Mouse (Mus musculus): ENCODE results near the gene Cib4. TPM values are rescaled to one million over a fixed set of nuclear protein-coding genes. Genes with fewer than 3 reads are reported as not detected.

The Cib4 gene
- polyA plus RNA-seq, 2 experiments = not detected

DNA sequence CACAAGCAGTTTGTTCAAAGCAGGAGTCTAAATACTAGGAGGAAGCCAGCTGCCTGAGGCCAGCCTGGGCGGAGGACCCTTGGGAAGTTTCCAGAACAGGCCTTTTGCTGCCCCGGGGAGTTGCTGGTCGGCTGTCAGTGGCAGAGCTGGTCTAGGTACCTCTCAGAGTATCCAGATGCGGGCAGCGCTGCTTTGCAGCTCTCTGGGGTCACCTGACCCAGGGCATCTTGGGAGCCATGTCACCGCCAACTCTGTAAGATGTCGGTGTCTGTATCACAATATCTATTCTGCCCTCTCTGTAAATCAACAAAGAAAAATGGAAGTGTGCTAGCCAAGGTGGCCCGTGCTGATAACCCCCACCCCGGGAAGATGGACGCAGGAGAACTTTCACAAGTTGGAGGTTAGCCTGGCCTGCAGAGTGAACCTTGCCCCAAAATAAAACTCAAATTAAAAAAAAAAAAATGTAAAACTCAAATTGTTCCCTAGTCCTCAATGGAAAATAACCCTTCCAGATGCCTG, 25.4 kb downstream of the Cib4 start:
- peaks cover 11 to 29% of the 10 kb centered on the region in 2 experiments for H3K4me1 ChIP-seq (replicated peaks; ENCODE audit: control insufficient read depth in 2 of 2, insufficient read depth in 2 of 2, low read length in 1 of 2)
- ATAC-seq (ENCODE audit: insufficient read depth) (peak; percentile 46; the same call in 1 of the 2 replicates), DNase-seq (ENCODE audit: low read depth in 3 of 3, low spot score in 3 of 3) (peak; percentile 14 to 24 (median 22))
- no peaks in the 10 kb centered on the region for H3K9me3 ChIP-seq (ENCODE audit: control insufficient read depth, low read length)
- H3K27me3 ChIP-seq (ENCODE audit: control insufficient read depth, insufficient read depth, low read length) = no peaks in the 10 kb centered on the region
- no peak overlapping the region for H3K4me3 ChIP-seq (ENCODE audit: insufficient read depth in 1 of 2, low read depth in 2 of 2, low read length in 2 of 2)
- H3K9ac ChIP-seq (replicated peaks) = no peak overlapping the region
- WGBS (ENCODE audit: insufficient replicate concordance) = 45% methylated on average over 10 of the region's 10 CpGs
- no peak overlapping the region for H3K4me2 ChIP-seq (ENCODE audit: low read depth)
- no peaks in the 10 kb centered on the region for H3K36me3 ChIP-seq (replicated peaks; ENCODE audit: control insufficient read depth, insufficient read depth, low read depth)
- TF ChIP-seq EP300 (IDR thresholded peaks at IDR 0.05; ENCODE audit: low read depth) (peak; percentile 45), CTCF (IDR thresholded peaks at IDR 0.05; ENCODE audit: low read depth) (no peak)
- H3K27ac ChIP-seq = no peak overlapping the region; the same call in 1 of the 2 replicates

DNA sequence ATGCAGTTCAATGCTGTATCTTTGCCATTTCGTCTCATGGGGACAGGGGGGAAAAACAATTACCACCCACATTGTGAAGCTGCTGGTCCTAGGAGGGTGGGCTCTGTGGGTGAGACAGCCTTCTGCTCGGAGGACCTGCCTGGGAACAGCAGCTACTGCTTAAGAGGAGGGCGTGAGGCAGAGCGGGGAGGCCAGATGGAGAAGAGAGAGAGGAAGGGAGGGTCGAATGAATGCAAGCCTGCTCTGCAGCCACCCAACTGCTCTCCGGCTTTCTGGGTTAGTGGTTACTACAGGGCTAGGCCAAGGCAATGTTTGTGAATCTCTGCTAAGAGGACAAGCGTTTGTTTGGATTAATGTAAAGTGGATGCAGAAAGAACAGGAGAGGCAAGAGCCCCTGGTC, 26.1 kb downstream of the Cib4 start:
- Histone ChIP-seq H3K9ac (replicated peaks) (no peak overlapping the region), H3K27ac (no peak overlapping the region), H3K27me3 (ENCODE audit: control insufficient read depth, insufficient read depth, low read length) (no peaks in the 10 kb centered on the region), H3K4me1 (replicated peaks; ENCODE audit: control insufficient read depth in 2 of 2, insufficient read depth in 2 of 2, low read length in 1 of 2) (peaks cover 11 to 29% of the 10 kb centered on the region in 2 experiments), H3K9me3 (ENCODE audit: control insufficient read depth, low read length) (no peaks in the 10 kb centered on the region), H3K4me3 (ENCODE audit: insufficient read depth in 1 of 2, low read depth in 2 of 2, low read length in 2 of 2) (no peak overlapping the region), H3K36me3 (replicated peaks; ENCODE audit: control insufficient read depth, insufficient read depth, low read depth) (no peaks in the 10 kb centered on the region), H3K4me2 (ENCODE audit: low read depth) (no peak overlapping the region)
- DNase-seq (ENCODE audit: low read depth in 3 of 3, low spot score in 3 of 3) (no peak), ATAC-seq (ENCODE audit: insufficient read depth) (no peak)
- WGBS (ENCODE audit: insufficient replicate concordance) = 31% methylated on average over 7 of the region's 7 CpGs
- TF ChIP-seq CTCF (IDR thresholded peaks at IDR 0.05; ENCODE audit: low read depth) = no peak
- no peak for TF ChIP-seq EP300 (IDR thresholded peaks at IDR 0.05; ENCODE audit: low read depth)

DNA sequence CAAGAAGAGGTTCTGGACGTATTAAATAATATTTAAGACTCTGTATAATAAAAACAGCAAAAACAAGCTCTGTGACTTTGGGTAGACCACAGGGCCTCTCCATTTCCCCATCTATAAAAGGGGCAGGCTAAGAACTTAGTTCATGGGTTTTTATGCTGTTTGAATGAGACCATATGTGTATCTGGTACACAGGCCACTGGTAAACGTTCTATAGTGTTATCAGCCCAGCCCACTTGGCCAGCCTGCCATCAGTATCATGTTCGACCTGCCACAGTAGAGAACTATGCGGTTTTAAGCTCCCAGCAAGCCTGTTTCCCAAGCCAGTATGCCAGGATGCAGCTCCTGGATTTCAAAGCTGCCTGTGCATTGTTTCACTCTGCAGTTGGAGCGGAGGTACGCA, 27.1 kb downstream of the Cib4 start:
- Histone ChIP-seq H3K4me3 (ENCODE audit: insufficient read depth in 1 of 2, low read depth in 2 of 2, low read length in 2 of 2) (no peak overlapping the region), H3K9me3 (ENCODE audit: control insufficient read depth, low read length) (no peaks in the 10 kb centered on the region), H3K36me3 (replicated peaks; ENCODE audit: control insufficient read depth, insufficient read depth, low read depth) (no peaks in the 10 kb centered on the region), H3K4me1 (replicated peaks; ENCODE audit: control insufficient read depth in 2 of 2, insufficient read depth in 2 of 2, low read length in 1 of 2) (peaks cover 11 to 29% of the 10 kb centered on the region in 2 experiments), H3K4me2 (ENCODE audit: low read depth) (peak overlapping the region; percentile 37; the same call in 1 of the 2 replicates), H3K27me3 (ENCODE audit: control insufficient read depth, insufficient read depth, low read length) (no peaks in the 10 kb centered on the region), H3K27ac (peak overlapping the region; percentile 55), H3K9ac (replicated peaks) (no peak overlapping the region)
- WGBS (ENCODE audit: insufficient replicate concordance) = 27% methylated on average over 6 of the region's 6 CpGs
- peak; percentile 36 to 53 (median 42) for DNase-seq (ENCODE audit: low read depth in 3 of 3, low spot score in 3 of 3)
- TF ChIP-seq EP300 (IDR thresholded peaks at IDR 0.05; ENCODE audit: low read depth) (peak; percentile 84), CTCF (IDR thresholded peaks at IDR 0.05; ENCODE audit: low read depth) (no peak)
- ATAC-seq (ENCODE audit: insufficient read depth) = peak; percentile 94

DNA sequence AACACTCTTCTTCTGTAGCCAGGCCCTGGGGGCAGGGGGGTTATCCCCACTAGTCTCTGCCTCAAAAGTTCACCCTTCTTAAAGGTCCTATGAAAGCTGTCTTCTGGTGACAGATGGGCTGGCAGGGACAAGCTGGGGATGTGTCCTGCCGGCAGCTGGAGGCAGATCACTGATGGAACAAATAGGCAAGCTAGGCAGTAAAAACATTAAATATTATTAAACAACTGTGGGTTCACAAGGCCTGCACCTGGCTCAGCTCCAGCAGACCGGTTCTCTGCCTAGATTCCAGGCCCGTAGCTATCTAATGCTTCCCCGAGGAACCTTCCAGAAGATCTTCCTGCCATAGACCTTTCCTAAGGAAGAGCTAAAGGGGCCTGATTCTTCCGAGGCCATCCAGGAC, 27.5 kb downstream of the Cib4 start:
- Histone ChIP-seq H3K36me3 (replicated peaks; ENCODE audit: control insufficient read depth, insufficient read depth, low read depth) (no peaks in the 10 kb centered on the region), H3K9ac (replicated peaks) (no peak overlapping the region), H3K27ac (peak overlapping the region; percentile 55), H3K9me3 (ENCODE audit: control insufficient read depth, low read length) (no peaks in the 10 kb centered on the region), H3K4me3 (ENCODE audit: insufficient read depth in 1 of 2, low read depth in 2 of 2, low read length in 2 of 2) (no peak overlapping the region), H3K27me3 (ENCODE audit: control insufficient read depth, insufficient read depth, low read length) (no peaks in the 10 kb centered on the region), H3K4me1 (replicated peaks; ENCODE audit: control insufficient read depth in 2 of 2, insufficient read depth in 2 of 2, low read length in 1 of 2) (peaks cover 11 to 29% of the 10 kb centered on the region in 2 experiments), H3K4me2 (ENCODE audit: low read depth) (no peak overlapping the region)
- ATAC-seq (ENCODE audit: insufficient read depth) (no peak), DNase-seq (ENCODE audit: low read depth in 3 of 3, low spot score in 3 of 3) (no peak)
- TF ChIP-seq EP300 (IDR thresholded peaks at IDR 0.05; ENCODE audit: low read depth) (no peak), CTCF (IDR thresholded peaks at IDR 0.05; ENCODE audit: low read depth) (no peak)
- WGBS (ENCODE audit: insufficient replicate concordance) = 58% methylated on average over 5 of the region's 5 CpGs

DNA sequence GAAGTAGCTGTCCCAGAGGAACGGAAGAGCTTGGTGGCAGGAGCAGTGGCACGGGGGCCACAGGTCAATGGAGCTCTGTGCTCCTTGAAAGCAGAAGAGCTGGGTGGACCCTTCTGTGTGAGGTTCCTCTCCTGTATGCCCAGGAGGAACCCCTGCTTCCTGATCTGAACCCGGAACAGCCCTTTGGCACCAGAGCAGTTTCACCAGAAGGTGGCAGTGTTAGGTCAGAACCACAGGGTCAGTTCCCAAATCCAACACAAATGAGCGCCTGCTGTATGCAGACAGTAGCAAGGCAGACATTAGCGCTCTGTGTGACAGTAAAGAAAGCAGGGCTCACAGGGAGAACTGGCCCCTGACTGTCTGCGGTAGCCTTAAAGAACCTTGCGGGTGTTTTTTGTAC, 29.3 kb downstream of the Cib4 start:
- DNase-seq (ENCODE audit: low read depth in 3 of 3, low spot score in 3 of 3) = peak; percentile 16 to 42 (median 31)
- no peaks in the 10 kb centered on the region for H3K9me3 ChIP-seq (ENCODE audit: control insufficient read depth, low read length)
- peak; percentile 85 for TF ChIP-seq CTCF (IDR thresholded peaks at IDR 0.05; ENCODE audit: low read depth)
- TF ChIP-seq EP300 (IDR thresholded peaks at IDR 0.05; ENCODE audit: low read depth) = no peak
- no peaks in the 10 kb centered on the region for H3K27me3 ChIP-seq (ENCODE audit: control insufficient read depth, insufficient read depth, low read length)
- H3K9ac ChIP-seq (replicated peaks) = no peak overlapping the region
- no peak overlapping the region for H3K4me3 ChIP-seq (ENCODE audit: insufficient read depth in 1 of 2, low read depth in 2 of 2, low read length in 2 of 2)
- H3K4me2 ChIP-seq (ENCODE audit: low read depth) = no peak overlapping the region
- peaks cover 11 to 29% of the 10 kb centered on the region in 2 experiments for H3K4me1 ChIP-seq (replicated peaks; ENCODE audit: control insufficient read depth in 2 of 2, insufficient read depth in 2 of 2, low read length in 1 of 2)
- WGBS (ENCODE audit: insufficient replicate concordance) = 34% methylated on average over 7 of the region's 7 CpGs
- no peak for ATAC-seq (ENCODE audit: insufficient read depth)
- no peak overlapping the region for H3K27ac ChIP-seq
- H3K36me3 ChIP-seq (replicated peaks; ENCODE audit: control insufficient read depth, insufficient read depth, low read depth) = no peaks in the 10 kb centered on the region
